Mouse (Mus musculus) heart, embryonic 13.5 days (tissue): ENCODE data around the gene AC170998.1. TPM values are rescaled to one million over a fixed set of nuclear protein-coding genes. Genes with fewer than 3 reads are reported as not detected.

Source experiments
- ATAC-seq: fragments of 200-750 bp; cut with Nextera tagmentation; 2 replicates; pipeline ENCODE4 v1.8.0; 2017; ENCODE audit warnings: moderate TSS enrichment; ENCODE audit not compliant: insufficient number of reproducible peaks, low FRiP score, low TSS enrichment; ENCODE audit errors: extremely low read depth
- H3K27ac ChIP-seq: fragments of 300-500 bp; sonication (generic); replicated peaks from 2 replicates; pipeline ENCODE4 v1.5.1; 2015; ENCODE audit warnings: moderate library complexity, mild to moderate bottlenecking, inconsistent platforms
- H3K27me3 ChIP-seq: fragments of 300-500 bp; sonication (generic); replicated peaks from 2 replicates; pipeline ENCODE4 v1.6.1; 2015; ENCODE audit warnings: mild to moderate bottlenecking, inconsistent platforms
- H3K36me3 ChIP-seq: fragments of 300-500 bp; sonication (generic); 2 replicates; pipeline ENCODE4 v1.6.1; 2015; ENCODE audit warnings: mild to moderate bottlenecking, inconsistent platforms
- H3K4me1 ChIP-seq: fragments of 300-500 bp; sonication (generic); 2 replicates; pipeline ENCODE4 v1.6.1; 2015; ENCODE audit warnings: inconsistent platforms
- H3K4me2 ChIP-seq: fragments of 300-500 bp; sonication (generic); 2 replicates; pipeline ENCODE4 v1.6.1; 2015; ENCODE audit warnings: inconsistent platforms, mild to moderate bottlenecking, moderate library complexity
- H3K4me3 ChIP-seq: fragments of 300-500 bp; sonication (generic); 2 replicates; pipeline ENCODE4 v1.5.1; 2015; ENCODE audit warnings: moderate library complexity, mild to moderate bottlenecking, inconsistent platforms
- H3K9ac ChIP-seq: fragments of 300-500 bp; sonication (generic); 2 replicates; pipeline ENCODE4 v1.6.1; 2015; ENCODE audit warnings: inconsistent platforms, mild to moderate bottlenecking, moderate library complexity
- H3K9me3 ChIP-seq: fragments of 300-500 bp; sonication (generic); 2 replicates; pipeline ENCODE4 v1.6.1; 2016; ENCODE audit warnings: inconsistent platforms
- WGBS: fragments of 180-500 bp; shearing (Covaris S2); methylation state at CpG from one replicate; pipeline ENCODE4 v1.1.7; 2015; ENCODE audit warnings: mixed read lengths; 5-methylcytosine and 5-hydroxymethylcytosine counted together
- polyA plus RNA-seq: library from polyadenylated mRNA; unstranded; fragments of >200 nt; fragmentation: Nextera tagmentation; extraction: Ambion mirVana; gene quantifications from 2 replicates; pipeline ENCODE4 v1.2.1, GENCODE M21; 2015

The AC170998.1 gene
- polyA plus RNA-seq = 1.6 and 2.0 TPM in 2 replicates

DNA sequence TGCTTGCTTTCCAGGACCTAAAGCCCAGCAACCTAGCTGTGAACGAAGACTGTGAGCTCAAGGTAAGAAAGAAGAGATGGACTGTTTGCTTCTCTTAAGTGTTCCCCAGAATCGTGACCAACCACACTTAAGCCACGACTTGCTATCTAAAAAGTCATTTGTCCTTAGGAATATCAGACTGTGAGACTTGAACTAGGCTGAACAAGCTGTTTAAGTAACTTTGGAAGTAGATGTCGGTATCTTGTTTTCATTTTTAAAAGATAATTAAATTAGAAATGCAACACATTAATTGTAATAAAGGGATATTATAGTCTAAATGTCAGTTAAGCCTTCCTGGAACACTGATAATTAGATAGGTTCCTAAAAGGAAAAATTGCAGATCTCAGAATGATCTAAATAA lies at the start of gene AC170998.1:
AC170998.1 (plus strand) TSS at position 301 of the 400 bp plus-strand sequence.
- Histone ChIP-seq H3K4me1 (peaks cover 15% of the 10 kb centered on the region), H3K9ac (no peak within 1 kb of the TSS), H3K9me3 (no peaks in the 10 kb centered on the region), H3K4me3 (no peak within 1 kb of the TSS), H3K27me3 (no peaks in the 10 kb centered on the region), H3K27ac (no peak within 1 kb of the TSS), H3K4me2 (no peak within 1 kb of the TSS), H3K36me3 (peaks cover 93% of the 10 kb centered on the region)
- no peak for ATAC-seq
- 91% methylated on average over 4 of the region's 4 CpGs for WGBS

DNA sequence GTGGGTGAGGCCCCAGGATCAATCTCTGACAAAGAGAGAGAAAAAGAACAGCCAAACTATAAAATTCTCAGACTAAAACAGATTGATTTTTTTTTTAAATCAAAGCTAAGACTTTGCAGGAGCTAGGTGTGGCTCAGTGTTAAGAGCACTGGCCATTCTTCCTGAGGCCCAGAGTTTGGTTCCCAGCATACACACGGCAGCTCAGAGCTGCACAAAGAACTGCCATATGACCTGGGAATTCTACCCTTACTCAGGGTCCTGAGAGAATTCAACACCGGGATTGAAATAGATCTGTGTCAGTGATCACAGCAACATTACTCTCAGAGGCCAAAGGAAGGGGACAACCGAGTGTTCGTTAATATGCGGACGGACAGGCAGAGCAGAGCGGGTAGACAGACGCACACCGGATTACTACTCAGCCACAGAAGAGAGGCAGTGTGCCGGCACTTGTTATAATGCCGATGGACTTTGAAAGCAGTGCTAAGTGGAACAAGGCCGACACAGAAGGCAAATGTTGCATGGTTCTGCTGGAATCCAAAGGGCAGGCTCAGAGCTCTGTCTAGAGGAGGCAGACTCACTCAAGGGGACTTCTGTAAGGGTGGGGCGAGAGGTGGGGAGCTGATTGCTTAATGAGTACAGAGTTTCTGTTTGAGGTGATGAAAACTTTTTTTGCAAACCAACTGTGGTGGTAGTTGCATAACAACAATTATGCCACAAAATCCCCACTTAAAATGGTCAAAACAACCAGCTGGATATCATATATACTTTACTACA lies 43.4 kb upstream of the AC170998.1 start:
- no peak overlapping the region for H3K4me3 ChIP-seq
- H3K4me2 ChIP-seq = no peak overlapping the region
- H3K9me3 ChIP-seq = 0 out of 2 replicates have a peak, but pooled peaks cover 4% of the 10 kb centered on the region
- H3K36me3 ChIP-seq = no peaks in the 10 kb centered on the region
- no peak overlapping the region for H3K27ac ChIP-seq
- ATAC-seq = no peak
- 83% methylated on average over 13 of the region's 13 CpGs for WGBS
- no peaks in the 10 kb centered on the region for H3K27me3 ChIP-seq
- H3K4me1 ChIP-seq = no peaks in the 10 kb centered on the region
- no peak overlapping the region for H3K9ac ChIP-seq

DNA sequence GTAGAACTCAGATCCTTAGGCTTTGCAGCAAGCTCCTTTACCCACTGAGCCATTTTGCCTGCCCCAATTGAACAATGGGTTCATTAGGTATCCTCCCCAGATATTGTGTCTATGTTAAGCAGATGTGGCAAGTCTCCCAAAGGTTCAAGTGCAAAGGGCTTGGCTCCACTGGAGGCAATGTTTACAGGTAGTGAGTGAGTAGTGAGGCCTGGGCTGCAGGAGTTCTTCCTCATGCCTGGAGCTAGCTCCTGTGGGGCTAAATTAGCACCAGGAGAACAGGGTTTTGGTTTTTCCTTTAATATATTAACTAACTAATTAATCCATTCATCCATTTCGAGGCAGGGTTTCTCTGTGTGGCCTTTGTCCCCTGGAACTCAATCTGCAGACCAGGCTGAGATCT lies 42.3 kb upstream of the AC170998.1 start:
- Histone ChIP-seq H3K9me3 (no peaks in the 10 kb centered on the region), H3K4me2 (no peak overlapping the region), H3K4me1 (no peaks in the 10 kb centered on the region), H3K4me3 (no peak overlapping the region), H3K27ac (no peak overlapping the region), H3K36me3 (no peaks in the 10 kb centered on the region), H3K9ac (no peak overlapping the region), H3K27me3 (peaks cover 4% of the 10 kb centered on the region; the same call in 1 of the 2 replicates)
- ATAC-seq = no peak
- 63% methylated on average over 1 of the region's 1 CpGs for WGBS

DNA sequence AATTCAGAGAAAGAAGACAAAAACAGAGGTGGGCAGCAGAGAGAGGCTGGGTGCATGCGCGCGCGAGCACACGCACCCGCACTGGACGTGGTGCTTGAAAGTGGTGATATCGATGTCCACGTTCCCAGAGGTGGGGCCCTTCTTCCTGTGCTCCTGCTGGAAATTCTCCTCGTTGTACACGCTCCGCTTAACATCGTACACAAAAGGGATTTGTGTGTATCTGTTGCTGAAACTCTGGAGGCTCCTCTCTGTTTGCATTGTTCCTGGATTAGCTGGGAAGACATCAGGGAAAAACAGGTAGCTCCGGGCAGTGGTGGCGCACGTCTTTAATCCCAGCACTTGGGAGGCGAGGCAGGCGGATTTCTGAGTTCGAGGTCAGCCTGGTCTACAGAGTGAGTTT lies 41.3 kb upstream of the AC170998.1 start:
- peaks cover 7% of the 10 kb centered on the region for H3K4me1 ChIP-seq
- no peaks in the 10 kb centered on the region for H3K9me3 ChIP-seq
- no peak overlapping the region for H3K27ac ChIP-seq
- no peak for ATAC-seq
- H3K27me3 ChIP-seq = peaks cover 11% of the 10 kb centered on the region
- no peak overlapping the region for H3K9ac ChIP-seq
- H3K4me3 ChIP-seq = no peak overlapping the region
- 79% methylated on average over 19 of the region's 19 CpGs for WGBS
- H3K36me3 ChIP-seq = no peaks in the 10 kb centered on the region
- H3K4me2 ChIP-seq = no peak overlapping the region

DNA sequence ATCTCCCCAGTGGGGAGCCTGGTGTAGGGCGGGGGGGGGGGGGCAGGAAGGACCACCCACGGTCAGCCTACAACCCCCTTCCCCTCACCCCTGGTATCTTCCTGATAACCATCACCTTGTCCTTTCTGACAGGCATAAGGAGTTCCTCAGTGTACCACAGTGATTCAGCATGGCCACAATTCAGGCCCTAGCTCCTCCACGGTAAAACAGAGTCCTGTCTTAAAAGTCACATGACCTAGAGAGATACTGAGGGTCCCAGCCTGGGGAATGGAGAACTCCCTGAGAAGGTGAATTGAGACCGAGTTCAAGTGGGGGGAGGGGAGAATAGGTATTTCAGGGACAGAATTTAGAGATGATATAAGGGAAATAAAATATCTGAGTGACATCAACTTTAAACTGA lies 38.5 kb upstream of the AC170998.1 start:
- 33% methylated on average over 4 of the region's 4 CpGs for WGBS

DNA sequence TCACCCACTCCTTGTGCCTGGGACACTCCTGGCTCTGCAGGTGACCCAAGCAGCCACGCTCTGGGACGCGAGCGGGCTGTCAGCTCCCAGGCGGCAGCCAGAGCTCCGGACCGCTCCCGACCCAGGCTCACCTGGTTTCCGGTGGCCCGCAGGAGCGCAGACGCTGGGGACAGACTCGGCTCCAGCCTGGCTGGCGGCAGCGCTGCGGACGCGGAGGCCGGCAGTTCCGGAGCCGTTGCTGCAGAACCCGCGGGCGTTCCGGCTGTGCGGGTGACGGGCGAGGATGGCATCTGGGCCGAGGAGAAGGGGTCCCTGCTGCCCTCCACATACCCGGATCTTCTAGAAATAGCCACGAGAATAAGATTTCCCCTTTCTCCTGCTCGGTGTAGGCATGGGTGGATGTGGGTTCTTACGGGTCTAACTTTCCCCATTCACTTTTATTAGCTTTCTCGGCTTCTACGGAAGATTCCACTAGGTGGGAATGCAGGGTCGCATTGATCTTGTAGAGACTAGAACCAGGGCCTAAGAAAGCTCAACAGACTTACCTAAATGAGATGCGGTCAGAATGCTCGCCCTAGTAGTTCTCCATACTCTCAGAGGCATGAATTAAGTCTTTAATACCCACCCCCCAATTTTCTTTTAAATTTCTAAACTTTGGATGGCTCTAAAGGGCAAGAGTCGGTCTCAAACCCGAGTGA lies 36.1 kb upstream of the AC170998.1 start, which contains the start of gene Slc26a8:
Slc26a8 (minus strand) TSS at position 648 of the 698 bp plus-strand sequence.
- no peak for ATAC-seq
- WGBS = 9% methylated on average over 40 of the region's 40 CpGs
- peak within 1 kb of the TSS; percentile 84 for H3K4me3 ChIP-seq
- H3K27me3 ChIP-seq = peaks cover 11% of the 10 kb centered on the region
- H3K9ac ChIP-seq = peak within 1 kb of the TSS; percentile 80
- peak within 1 kb of the TSS; percentile 73 for H3K27ac ChIP-seq
- H3K9me3 ChIP-seq = no peaks in the 10 kb centered on the region
- no peaks in the 10 kb centered on the region for H3K36me3 ChIP-seq
- H3K4me1 ChIP-seq = peaks cover 38% of the 10 kb centered on the region
- peak within 1 kb of the TSS; percentile 79 for H3K4me2 ChIP-seq

More for the DNA sequence above, 38.5 kb upstream of the AC170998.1 start:
- no peak overlapping the region for H3K4me3 ChIP-seq
- H3K27ac ChIP-seq = no peak overlapping the region
- H3K9ac ChIP-seq = no peak overlapping the region
- H3K36me3 ChIP-seq = no peaks in the 10 kb centered on the region
- H3K4me1 ChIP-seq = peaks cover 17% of the 10 kb centered on the region
- H3K27me3 ChIP-seq = peaks cover 11% of the 10 kb centered on the region
- H3K4me2 ChIP-seq = no peak overlapping the region
- H3K9me3 ChIP-seq = no peaks in the 10 kb centered on the region
- ATAC-seq = no peak

DNA sequence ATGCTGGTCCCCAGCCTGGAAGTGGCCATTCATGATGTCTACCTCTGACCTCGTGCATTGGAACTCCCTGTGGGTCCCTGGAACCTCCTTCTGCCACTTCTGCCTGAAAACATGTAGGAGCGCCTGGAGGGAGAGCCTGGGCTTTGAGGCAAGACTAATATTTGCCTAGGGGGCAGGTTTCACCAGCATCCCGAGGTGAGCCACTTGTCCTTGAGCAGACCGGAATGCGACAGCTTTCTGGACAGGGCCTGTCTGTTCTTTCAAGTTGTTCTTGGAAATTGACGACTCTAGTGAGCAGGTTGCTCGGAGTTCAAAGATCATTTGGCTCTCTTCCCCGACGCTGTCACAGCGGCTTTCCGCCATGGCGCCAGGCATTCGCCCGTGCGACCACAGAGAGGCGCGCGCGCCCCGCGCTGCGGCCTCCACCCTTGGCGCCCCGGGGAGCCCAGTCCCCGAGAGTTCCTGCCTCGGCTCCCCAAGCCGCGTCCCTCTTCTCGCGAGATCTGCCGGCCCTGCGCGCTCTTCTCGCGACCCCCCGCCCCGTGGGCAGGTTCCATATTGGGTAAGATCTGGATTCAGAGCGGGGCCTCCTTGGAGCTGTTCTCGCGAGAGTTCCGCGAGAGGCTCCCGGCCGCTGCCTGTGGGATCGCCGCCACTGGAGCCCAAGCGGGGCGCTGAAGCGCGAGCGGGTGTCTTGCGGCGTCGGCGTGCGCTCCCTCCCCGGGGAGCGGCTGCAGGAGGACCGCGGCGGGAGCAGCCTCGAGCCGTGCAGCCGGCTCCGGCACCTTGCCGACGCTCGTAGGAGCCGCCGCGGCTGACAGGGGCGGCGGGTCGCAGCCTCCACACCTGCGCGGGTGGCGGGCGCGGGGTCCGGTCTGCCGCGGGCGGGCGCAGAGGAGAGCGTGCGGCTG lies 34.9 kb upstream of the AC170998.1 start, which contains the start of gene Mapk14:
Mapk14 (plus strand) TSS at position 554 of the 911 bp plus-strand sequence.
- peak within 1 kb of the TSS; percentile 79 for H3K4me2 ChIP-seq
- peak within 1 kb of the TSS; percentile 84 for H3K4me3 ChIP-seq
- peaks cover 11% of the 10 kb centered on the region for H3K27me3 ChIP-seq
- H3K27ac ChIP-seq = peak within 1 kb of the TSS; percentile 97
- H3K4me1 ChIP-seq = peaks cover 48% of the 10 kb centered on the region
- H3K9ac ChIP-seq = peak within 1 kb of the TSS; percentile 93
- H3K9me3 ChIP-seq = no peaks in the 10 kb centered on the region
- ATAC-seq = peak; percentile 86
- under 1% methylated on average over 82 of the region's 86 CpGs for WGBS
- no peaks in the 10 kb centered on the region for H3K36me3 ChIP-seq

DNA sequence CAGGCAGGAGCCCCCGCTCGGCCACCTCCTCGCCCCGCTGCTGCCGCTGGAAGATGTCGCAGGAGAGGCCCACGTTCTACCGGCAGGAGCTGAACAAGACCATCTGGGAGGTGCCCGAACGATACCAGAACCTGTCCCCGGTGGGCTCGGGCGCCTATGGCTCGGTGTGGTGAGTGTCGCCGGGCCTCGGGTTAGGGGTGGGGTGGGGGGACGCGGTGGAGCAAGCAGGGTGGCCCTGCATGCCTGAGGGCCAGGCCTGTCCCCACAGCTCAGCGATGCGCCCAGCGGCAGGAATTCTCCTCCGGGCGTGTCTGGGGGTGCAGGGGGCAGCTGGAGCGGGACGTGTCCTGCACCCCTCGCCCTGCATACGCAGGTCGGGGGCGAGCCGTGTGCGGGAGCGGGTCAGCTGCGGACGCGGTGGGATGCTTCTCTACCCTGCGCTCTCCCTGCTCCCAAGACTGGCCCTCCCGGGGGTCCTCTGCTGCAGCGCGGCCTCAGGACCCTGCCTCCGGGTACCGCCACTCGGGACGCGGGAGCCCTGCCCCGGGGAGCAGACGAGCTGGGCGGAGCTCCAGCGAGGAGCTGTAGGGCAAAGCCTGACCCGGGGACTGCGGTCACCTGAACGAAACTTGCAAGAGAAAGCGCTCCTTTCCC lies 34.1 kb upstream of the AC170998.1 start:
- under 1% methylated on average over 51 of the region's 53 CpGs for WGBS
- Histone ChIP-seq H3K9me3 (no peaks in the 10 kb centered on the region), H3K4me2 (peak overlapping the region; percentile 79), H3K27ac (peak overlapping the region; percentile 97), H3K27me3 (peaks cover 11% of the 10 kb centered on the region), H3K4me3 (peak overlapping the region; percentile 84), H3K36me3 (no peaks in the 10 kb centered on the region), H3K4me1 (peaks cover 55% of the 10 kb centered on the region), H3K9ac (peak overlapping the region; percentile 93)
- ATAC-seq = peak; percentile 37; the same call in 1 of the 2 replicates

DNA sequence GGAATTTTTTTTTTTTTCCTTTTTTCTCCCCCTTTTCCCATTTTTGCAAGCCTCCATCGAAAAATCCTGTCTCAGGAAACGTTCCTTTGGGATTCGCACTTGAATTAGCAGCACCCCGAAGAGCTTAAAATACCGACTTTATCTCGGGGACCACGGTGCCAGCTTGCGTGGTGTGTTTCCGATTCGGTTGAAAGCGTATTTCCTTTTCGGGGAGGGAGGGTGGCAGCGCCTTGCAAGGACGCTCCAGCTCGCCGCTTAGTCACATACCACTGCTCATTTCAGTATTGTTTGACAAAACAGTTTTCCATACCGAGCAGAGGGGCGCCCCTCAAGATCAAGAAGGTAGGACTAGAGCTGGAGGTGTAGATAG lies 33.6 kb upstream of the AC170998.1 start:
- WGBS = under 1% methylated on average over 18 of the region's 18 CpGs
- Histone ChIP-seq H3K27ac (peak overlapping the region; percentile 97), H3K9me3 (no peaks in the 10 kb centered on the region), H3K27me3 (peaks cover 11% of the 10 kb centered on the region), H3K36me3 (no peaks in the 10 kb centered on the region), H3K9ac (peak overlapping the region; percentile 93), H3K4me1 (peaks cover 61% of the 10 kb centered on the region), H3K4me2 (peak overlapping the region; percentile 79), H3K4me3 (peak overlapping the region; percentile 84)
- ATAC-seq = no peak

DNA sequence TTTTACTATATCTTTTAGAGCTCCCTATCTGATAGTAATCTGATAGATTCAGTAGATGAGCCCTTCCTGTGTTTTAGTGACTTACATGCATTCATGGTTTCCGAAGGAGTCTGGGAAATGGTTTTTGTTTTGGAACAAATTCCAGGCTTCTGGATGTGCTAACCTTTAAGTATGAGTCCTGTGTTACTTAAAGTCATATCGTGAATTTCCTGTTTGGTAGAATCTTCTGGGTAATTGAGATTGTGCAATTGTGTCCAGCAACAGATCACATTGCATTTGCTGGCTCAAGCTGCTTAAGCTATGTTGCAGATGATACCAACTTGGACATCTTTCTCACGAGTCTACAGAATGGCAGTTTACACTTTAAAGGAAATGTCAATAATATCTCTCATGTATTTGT lies 32.8 kb upstream of the AC170998.1 start:
- Histone ChIP-seq H3K27me3 (peaks cover 11% of the 10 kb centered on the region), H3K9ac (peak overlapping the region; percentile 93)

More for the DNA sequence above, 32.8 kb upstream of the AC170998.1 start:
- no peaks in the 10 kb centered on the region for H3K36me3 ChIP-seq
- peak overlapping the region; percentile 97; the same call in 1 of the 2 replicates for H3K27ac ChIP-seq
- H3K4me1 ChIP-seq = peaks cover 68% of the 10 kb centered on the region
- WGBS = 41% methylated on average over 3 of the region's 3 CpGs
- H3K4me2 ChIP-seq = peak overlapping the region; percentile 79
- no peak for ATAC-seq
- peak overlapping the region; percentile 84 for H3K4me3 ChIP-seq
- H3K9me3 ChIP-seq = no peaks in the 10 kb centered on the region
